Mouse (Mus musculus): ENCODE measurements around the gene Dsn1.

Gene Dsn1

GRCm38 (mm10) chr2:156958496-156959252 is 48.3 kb downstream of the Dsn1 start:
- DNase-seq = no peak

GRCm38 (mm10) chr2:156957035-156957434 is 49.9 kb downstream of the Dsn1 start:
- DNase-seq = no peak

- no peak for DNase-seq
These were observed 50.6 kb downstream of the Dsn1 start for GRCm38 (mm10) chr2:156956306-156956705.

GRCm38 (mm10) chr2:156954463-156954862 is 52.5 kb downstream of the Dsn1 start:
- no peak for DNase-seq

GRCm38 (mm10) chr2:156951301-156952094 is 55.5 kb downstream of the Dsn1 start:
- no peak for DNase-seq

- no peak for DNase-seq
These were observed 56.1 kb downstream of the Dsn1 start for GRCm38 (mm10) chr2:156950816-156951215.

Measured in cerebellum, adult 9-11 months (tissue).